Mouse (Mus musculus) common myeloid progenitor, adult 5-6 weeks (primary cell): ENCODE results near the gene Vmn1r77. TPM values are rescaled to one million over a fixed set of nuclear protein-coding genes. Genes with fewer than 3 reads are reported as not detected.
"Not testable (repeated sequence)": the region's sequence is repeated elsewhere in the genome, so short reads cannot be mapped to it uniquely, and the experiment has no call there.

ENCODE experiments used
- ATAC-seq: replicated peaks from 2 replicates; pipeline ENCODE4 v1.8.0; 2016; ENCODE audit warnings: low read depth, mild to moderate bottlenecking, moderate TSS enrichment, inconsistent platforms; ENCODE audit not compliant: poor library complexity, severe bottlenecking
- total RNA-seq: library from RNA; stranded (forward); fragments of 200-1000, 187-1606 nt; gene quantifications from 2 replicates; pipeline ENCODE4 v1.2.3, GENCODE M21; 2017

Vmn1r77 gene
- total RNA-seq: not detected in 2 replicates

GRCm38 (mm10) chr7:12036452-12036851 is at the start of gene Vmn1r77:
Gene Vmn1r77, plus strand, starts transcription at chr7:12036752.
- not testable (repeated sequence) for ATAC-seq

- not testable (repeated sequence) for ATAC-seq
These were observed 25.1 kb upstream of the Vmn1r77 start for GRCm38 (mm10) chr7:12011491-12011890.

- not testable (repeated sequence) for ATAC-seq
These were observed 24.2 kb upstream of the Vmn1r77 start for GRCm38 (mm10) chr7:12012392-12012791.

GRCm38 (mm10) chr7:12013106-12013505 is 23.4 kb upstream of the Vmn1r77 start:
- ATAC-seq: no peak

- not testable (repeated sequence) for ATAC-seq
These were observed 18.7 kb upstream of the Vmn1r77 start for GRCm38 (mm10) chr7:12017829-12018228.

GRCm38 (mm10) chr7:12040664-12041063 is 4.1 kb downstream of the Vmn1r77 start:
- no peak for ATAC-seq

Other genes starting within 250 kb of the Vmn1r77 start
- not detected in 2 replicates for gene Vmn1r74, start 202.8 kb upstream of the Vmn1r77 start, total RNA-seq
- gene Vmn1r75, start 162.1 kb upstream of the Vmn1r77 start, total RNA-seq: not detected in 2 replicates
- not detected in 2 replicates for gene Vmn1r76, start 98.5 kb upstream of the Vmn1r77 start, total RNA-seq
- not detected in 2 replicates for gene Vmn1r78, start 113.5 kb downstream of the Vmn1r77 start, total RNA-seq
- not detected in 2 replicates for gene Vmn1r79, start 134.5 kb downstream of the Vmn1r77 start, total RNA-seq
- not detected in 2 replicates for gene Vmn1r80, start 152.5 kb downstream of the Vmn1r77 start, total RNA-seq
- not detected in 2 replicates for gene Vmn1r81, start 231.5 kb downstream of the Vmn1r77 start, total RNA-seq